Mouse (Mus musculus) MEL (cell line): Measurements from ENCODE around the gene Stn1. TPM values are rescaled to one million over a fixed set of nuclear protein-coding genes. Genes with fewer than 3 reads are reported as not detected.
A peak's percentile ranks its signal among the peaks of the same experiment; 100 is the strongest.

ENCODE experiments used
- DNase-seq: peaks from one replicate; pipeline ENCODE4 v3.0.0; 2011; ENCODE audit warnings: low read depth, low spot score
- H3K27ac ChIP-seq: 2 replicates; pipeline ENCODE4 v1.5.1; 2012; ENCODE audit warnings: low read depth, mild to moderate bottlenecking, control low read depth, low read length, moderate library complexity; ENCODE audit not compliant: control insufficient read depth
- H3K27me3 ChIP-seq, 2 experiments: fragments of 150-350 bp in 1 of 2; sonication (generic) in 1 of 2; 2 replicates each; pipeline ENCODE4 v1.6.1; 2012; ENCODE audit warnings: low read length in 2 of 2, mild to moderate bottlenecking in 2 of 2, improper control_type of control experiment in 1 of 2, moderate library complexity in 1 of 2; ENCODE audit not compliant: insufficient read depth in 2 of 2, control insufficient read depth in 1 of 2
- H3K36me3 ChIP-seq, 2 experiments: 2 replicates each; pipeline ENCODE4 v1.6.1; 2012 to 2014; ENCODE audit warnings: low read length in 2 of 2, improper control_type of control experiment in 1 of 2, inconsistent platforms in 1 of 2, mild to moderate bottlenecking in 1 of 2; ENCODE audit not compliant: insufficient read depth in 2 of 2, control insufficient read depth in 1 of 2
- H3K4me1 ChIP-seq, 2 experiments: fragments of 150-350 bp in 1 of 2; sonication (generic) in 1 of 2; 2 replicates each; pipeline ENCODE4 v1.6.1; 2012; ENCODE audit warnings: low read length in 2 of 2, improper control_type of control experiment in 1 of 2, mild to moderate bottlenecking in 1 of 2; ENCODE audit not compliant: insufficient read depth in 2 of 2, control insufficient read depth in 1 of 2
- H3K4me3 ChIP-seq, 2 experiments: fragments of 150-350 bp in 1 of 2; sonication (generic) in 1 of 2; 2 replicates each; pipeline ENCODE4 v1.5.1; 2012; ENCODE audit warnings: low read depth in 2 of 2, low read length in 2 of 2, mild to moderate bottlenecking in 2 of 2, moderate library complexity in 2 of 2, control low read depth in 1 of 2, improper control_type of control experiment in 1 of 2; ENCODE audit not compliant: control insufficient read depth in 1 of 2, insufficient read depth in 1 of 2
- H3K79me2 ChIP-seq: 2 replicates; pipeline ENCODE4 v1.6.1; 2012; ENCODE audit warnings: mild to moderate bottlenecking, low read length, moderate library complexity; ENCODE audit not compliant: control insufficient read depth, poor library complexity, insufficient read depth
- H3K9ac ChIP-seq: 2 replicates; pipeline ENCODE4 v1.6.1; 2012; ENCODE audit warnings: low read depth, mild to moderate bottlenecking, control low read depth, low read length, moderate library complexity; ENCODE audit not compliant: control insufficient read depth, poor library complexity, severe bottlenecking
- H3K9me3 ChIP-seq: fragments of 150-350 bp; sonication (generic); replicated peaks from 2 replicates; pipeline ENCODE4 v1.6.1; 2012; ENCODE audit warnings: mild to moderate bottlenecking, low read length, improper control_type of control experiment, moderate library complexity; ENCODE audit not compliant: insufficient read depth
- CTCF ChIP-seq, 3 experiments: IDR thresholded peaks in 2 of 3; conservative IDR thresholded peaks in 1 of 3; 2 replicates each; pipeline ENCODE4 v1.5.1; 2011 to 2012; ENCODE audit warnings: low read length in 3 of 3, low read depth in 2 of 3, mild to moderate bottlenecking in 2 of 3, improper control_type of control experiment in 1 of 3, inconsistent platforms in 1 of 3, mixed read lengths in 1 of 3, moderate library complexity in 1 of 3; ENCODE audit not compliant: control insufficient read depth in 1 of 3, insufficient read depth in 1 of 3, poor library complexity in 1 of 3, severe bottlenecking in 1 of 3
- E2F4 ChIP-seq: IDR thresholded peaks from 2 replicates; pipeline ENCODE4 v1.6.1; 2011; ENCODE audit warnings: low read depth, low read length, improper control_type of control experiment, borderline replicate concordance
- EP300 ChIP-seq, 2 experiments: IDR thresholded peaks; 2 replicates each; pipeline ENCODE4 v1.6.1; 2011; ENCODE audit warnings: improper control_type of control experiment in 2 of 2, low read length in 2 of 2, low read depth in 1 of 2, mild to moderate bottlenecking in 1 of 2
- ETS1 ChIP-seq: IDR thresholded peaks from 2 replicates; pipeline ENCODE4 v1.6.1; 2012; ENCODE audit warnings: low read depth, mild to moderate bottlenecking, inconsistent platforms, low read length, improper control_type of control experiment, moderate library complexity
- GATA1 ChIP-seq: IDR thresholded peaks from 2 replicates; pipeline ENCODE4 v1.6.1; 2011; ENCODE audit warnings: low read depth, low read length, improper control_type of control experiment
- JUND ChIP-seq: IDR thresholded peaks from 2 replicates; pipeline ENCODE4 v1.6.1; 2011; ENCODE audit warnings: low read depth, mild to moderate bottlenecking, improper control_type of control experiment, low read length
- MAFK ChIP-seq: IDR thresholded peaks from 2 replicates; pipeline ENCODE4 v1.6.1; 2011; ENCODE audit warnings: low read depth, mild to moderate bottlenecking, low read length, improper control_type of control experiment, borderline replicate concordance
- MAX ChIP-seq: IDR thresholded peaks from 2 replicates; pipeline ENCODE4 v1.6.1; 2011; ENCODE audit warnings: low read length, improper control_type of control experiment
- MAZ ChIP-seq: IDR thresholded peaks from 2 replicates; pipeline ENCODE4 v1.6.1; 2012; ENCODE audit warnings: low read depth, mild to moderate bottlenecking, inconsistent platforms, low read length, improper control_type of control experiment
- MEF2A ChIP-seq: IDR thresholded peaks from 2 replicates; pipeline ENCODE4 v1.6.1; 2014; ENCODE audit warnings: low read depth, mild to moderate bottlenecking, inconsistent platforms, low read length, improper control_type of control experiment; ENCODE audit not compliant: poor library complexity, insufficient replicate concordance, severe bottlenecking; ENCODE audit errors: extremely low read depth
- MYB ChIP-seq: IDR thresholded peaks from 2 replicates; pipeline ENCODE4 v1.6.1; 2011; ENCODE audit warnings: mild to moderate bottlenecking, low read depth, low read length, improper control_type of control experiment
- MYC ChIP-seq: IDR thresholded peaks from 2 replicates; pipeline ENCODE4 v1.6.1; 2011; ENCODE audit warnings: low read depth, mild to moderate bottlenecking, low read length, improper control_type of control experiment, moderate library complexity
- NELFE ChIP-seq: IDR thresholded peaks from 2 replicates; pipeline ENCODE4 v1.6.1; 2011; ENCODE audit warnings: low read depth, low read length, improper control_type of control experiment
- POLR2A ChIP-seq, 2 experiments: IDR thresholded peaks; 2 replicates each; pipeline ENCODE4 v1.6.1; 2011 to 2012; ENCODE audit warnings: low read length in 2 of 2, mild to moderate bottlenecking in 2 of 2, control low read depth in 1 of 2, improper control_type of control experiment in 1 of 2, low read depth in 1 of 2, moderate library complexity in 1 of 2; ENCODE audit not compliant: control insufficient read depth in 1 of 2, insufficient read depth in 1 of 2, poor library complexity in 1 of 2
- POLR2AphosphoS2 ChIP-seq: IDR thresholded peaks from 2 replicates; pipeline ENCODE4 v1.6.1; 2011; ENCODE audit warnings: low read length, improper control_type of control experiment
- RCOR1 ChIP-seq: IDR thresholded peaks from 2 replicates; pipeline ENCODE4 v1.6.1; 2012; ENCODE audit warnings: low read depth, mild to moderate bottlenecking, inconsistent platforms, low read length, improper control_type of control experiment
- SMC3 ChIP-seq: IDR thresholded peaks from 2 replicates; pipeline ENCODE4 v1.6.1; 2011; ENCODE audit warnings: low read depth, low read length, improper control_type of control experiment
- TAL1 ChIP-seq: IDR thresholded peaks from 2 replicates; pipeline ENCODE4 v1.6.1; 2012; ENCODE audit warnings: mild to moderate bottlenecking, inconsistent platforms, low read length, moderate library complexity, mixed read lengths
- TBP ChIP-seq: IDR thresholded peaks from 2 replicates; pipeline ENCODE4 v1.8.0; 2011; ENCODE audit warnings: low read depth, low read length, improper control_type of control experiment
- TCF12 ChIP-seq: IDR thresholded peaks from 2 replicates; pipeline ENCODE4 v1.6.1; 2014; ENCODE audit warnings: low read depth, mild to moderate bottlenecking, inconsistent platforms, low read length, improper control_type of control experiment, moderate library complexity
- USF1 ChIP-seq: IDR thresholded peaks from 2 replicates; pipeline ENCODE4 v1.6.1; 2014; ENCODE audit warnings: low read depth, mild to moderate bottlenecking, inconsistent platforms, low read length, improper control_type of control experiment, moderate library complexity
- ZMIZ1 ChIP-seq: IDR thresholded peaks from 2 replicates; pipeline ENCODE4 v1.6.1; 2012; ENCODE audit warnings: low read depth, mild to moderate bottlenecking, inconsistent platforms, low read length, improper control_type of control experiment, moderate library complexity
- ZNF384 ChIP-seq: IDR thresholded peaks from 2 replicates; pipeline ENCODE4 v1.6.1; 2012; ENCODE audit warnings: low read depth, mild to moderate bottlenecking, inconsistent platforms, low read length, improper control_type of control experiment
- polyA plus RNA-seq, 2 experiments: library from polyadenylated mRNA; stranded (reverse) in 1 of 2; unstranded in 1 of 2; fragments of >175 nt in 1 of 2; fragments of >200 nt in 1 of 2; gene quantifications; 2 replicates each; pipeline versions ENCODE4 v1.2.1 to v1.2.4; 2012; ENCODE audit warnings: low replicate concordance in 2 of 2, low read depth in 1 of 2; ENCODE audit not compliant: insufficient read length in 2 of 2, insufficient read depth in 1 of 2, missing spikeins in 1 of 2
- total RNA-seq: library from RNA; depleted of rRNA; stranded (reverse); fragments of 300-350 nt; gene quantifications from 2 replicates; pipeline ENCODE4 v1.2.3, GENCODE M21; 2012

Stn1 gene
- total and polyA plus RNA-seq, 3 experiments, result 9.7 to 13.6 TPM; not detected in 1

DNA sequence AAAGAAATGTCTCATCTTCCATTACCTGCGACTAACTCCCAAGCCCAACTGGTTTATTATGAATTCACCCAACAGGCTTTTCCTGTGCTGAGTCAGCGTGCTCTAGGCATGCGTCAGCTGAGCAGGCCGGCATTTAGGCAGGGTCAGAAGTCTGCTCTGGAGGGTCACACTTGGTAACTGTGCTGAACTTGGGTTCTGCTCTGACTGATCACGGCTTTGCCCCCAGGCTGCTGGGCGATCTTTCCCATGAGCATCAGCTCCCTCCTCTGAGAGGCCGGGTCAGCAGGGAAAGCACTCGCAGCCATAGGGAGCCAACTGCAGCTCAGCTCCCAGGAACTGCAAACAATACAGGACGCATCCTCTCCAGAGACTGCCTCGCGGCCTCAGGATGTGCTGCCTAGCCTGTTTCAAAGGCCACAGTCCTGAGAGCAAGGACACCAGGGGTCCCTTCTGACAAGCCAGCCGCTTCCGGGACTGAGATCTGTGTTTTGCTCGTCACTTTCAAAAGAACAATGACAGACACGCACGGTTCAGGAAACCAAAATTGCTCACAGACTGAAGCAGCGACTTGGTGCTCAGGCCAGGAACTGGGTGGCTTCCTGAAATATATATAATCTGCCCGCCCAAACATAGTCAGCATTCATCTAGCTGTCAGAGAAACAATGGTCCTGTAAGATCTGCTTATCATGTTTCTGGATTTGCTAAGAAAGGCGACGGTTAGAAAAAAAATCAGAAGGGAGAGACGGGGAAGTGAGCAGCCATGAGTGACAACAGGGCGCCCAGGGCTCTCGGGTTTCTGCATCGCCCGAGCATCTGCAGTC, 26.6 kb downstream of the Stn1 start (continued):
- peak; percentile 50 for TF ChIP-seq MAX
- TF ChIP-seq MEF2A, result no peak; the same call in 1 of the 2 replicates
- TF ChIP-seq MAZ, result 0 out of 2 replicates have a peak, but pooled peaks have one; percentile 8
- TF ChIP-seq, all 39 proteins: peak for 24

DNA sequence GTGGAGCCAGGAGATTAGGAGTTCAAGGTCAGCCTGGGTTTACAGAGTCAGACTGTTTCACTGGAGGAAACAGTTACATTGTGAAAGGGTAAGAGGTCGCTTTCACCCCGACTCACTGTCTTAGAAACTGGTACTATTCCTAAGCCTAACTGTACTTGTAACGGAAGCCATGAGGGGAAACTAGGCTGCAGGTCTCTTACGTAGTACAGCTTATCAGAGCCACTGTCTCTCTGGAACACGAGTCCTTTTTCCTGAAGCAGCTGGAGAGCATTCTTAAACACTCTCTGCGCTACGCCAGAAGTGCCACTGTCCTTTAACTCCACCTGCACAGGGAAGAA, 27.2 kb downstream of the Stn1 start:
- Histone ChIP-seq H3K79me2 (peaks cover 3% of the 10 kb centered on the region; the same call in 1 of the 2 replicates), H3K9ac (peak overlapping the region; percentile 78), H3K27ac (peak overlapping the region; percentile 97), H3K4me1 (peaks cover 18 to 30% of the 10 kb centered on the region in 2 experiments), H3K27me3 (no peaks in the 10 kb centered on the region), H3K9me3 (no peaks in the 10 kb centered on the region), H3K36me3 (peaks cover 0 to 23% of the 10 kb centered on the region in 2 experiments; a peak in 2 of 4 replicates), H3K4me3 (peak overlapping the region; percentile 54 to 60)
- DNase-seq, result peak; percentile 83
- TF ChIP-seq TBP (peak; percentile 60; the same call in 1 of the 2 replicates), CTCF (IDR thresholded peaks at IDR 0.05 in 2 of 3, conservative IDR thresholded peaks at IDR 0.05 in 1 of 3; ENCODE audit: control insufficient read depth in 1 of 3, insufficient read depth in 1 of 3, low read depth in 2 of 3, low read length in 3 of 3, poor library complexity in 1 of 3, severe bottlenecking in 1 of 3) (no peak), NELFE (peak; percentile 44; the same call in 1 of the 2 replicates), MYC (peak; percentile 72), ETS1 (no peak), MAX (peak; percentile 69; the same call in 1 of the 2 replicates), GATA1 (peak; percentile 70; the same call in 1 of the 2 replicates), EP300 (IDR thresholded peaks at IDR 0.05; ENCODE audit: low read depth in 1 of 2, low read length in 2 of 2) (peak; percentile 27 to 33; a peak in 1 of 4 replicates)

DNA sequence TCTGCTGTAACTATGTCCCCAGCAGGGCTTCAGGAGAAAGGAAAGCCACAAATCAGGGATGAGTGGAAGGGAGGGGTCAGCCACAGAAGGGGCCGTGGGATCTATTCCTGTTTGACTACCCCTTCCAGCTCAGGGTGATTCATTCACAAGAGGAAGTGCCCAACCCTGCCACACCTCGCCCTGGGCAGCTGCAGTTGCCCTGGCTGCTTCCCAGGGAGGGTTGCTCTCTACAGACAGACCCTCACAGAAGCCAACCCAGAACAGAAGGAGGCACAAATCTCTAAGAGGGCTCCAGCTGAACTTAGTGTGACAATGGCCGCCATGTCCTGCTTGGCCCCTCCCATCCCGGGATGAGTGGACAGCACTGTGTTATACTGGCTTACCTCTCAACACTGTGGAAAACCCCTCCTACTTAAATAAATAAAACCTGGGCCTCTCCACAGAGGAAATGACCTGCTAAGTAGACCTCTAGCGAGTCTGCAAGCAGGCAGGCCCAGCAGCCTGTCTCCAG, 28.5 kb downstream of the Stn1 start:
- Histone ChIP-seq H3K9me3 (no peaks in the 10 kb centered on the region), H3K4me1 (peaks cover 18 to 30% of the 10 kb centered on the region in 2 experiments), H3K27ac (peak overlapping the region; percentile 97), H3K27me3 (no peaks in the 10 kb centered on the region), H3K4me3 (peak overlapping the region; percentile 39 to 54), H3K36me3 (peaks cover 0 to 23% of the 10 kb centered on the region in 2 experiments; a peak in 2 of 4 replicates), H3K9ac (peak overlapping the region; percentile 70), H3K79me2 (peaks cover 3% of the 10 kb centered on the region; the same call in 1 of the 2 replicates)
- peak; percentile 89 for DNase-seq
- TF ChIP-seq MYB (no peak; the same call in 1 of the 2 replicates), CTCF (IDR thresholded peaks at IDR 0.05 in 2 of 3, conservative IDR thresholded peaks at IDR 0.05 in 1 of 3; ENCODE audit: control insufficient read depth in 1 of 3, insufficient read depth in 1 of 3, low read depth in 2 of 3, low read length in 3 of 3, poor library complexity in 1 of 3, severe bottlenecking in 1 of 3) (no peak), USF1 (no peak), ETS1 (peak; percentile 65; the same call in 1 of the 2 replicates), TCF12 (no peak; the same call in 1 of the 2 replicates), TAL1 (peak; percentile 18; the same call in 1 of the 2 replicates), POLR2AphosphoS2 (no peak), POLR2A (IDR thresholded peaks at IDR 0.05; ENCODE audit: control insufficient read depth in 1 of 2, insufficient read depth in 1 of 2, low read depth in 1 of 2, low read length in 2 of 2, poor library complexity in 1 of 2) (peak in 1 of 2 experiments; percentile 62; a peak in 1 of 4 replicates), ZMIZ1 (no peak; the same call in 1 of the 2 replicates), MAX (peak; percentile 23; the same call in 1 of the 2 replicates), RCOR1 (peak; percentile 58; the same call in 1 of the 2 replicates), MYC (peak; percentile 45; the same call in 1 of the 2 replicates), MAFK (0 out of 2 replicates have a peak, but pooled peaks have one; percentile 18), MAZ (peak; percentile 36; the same call in 1 of the 2 replicates), ZNF384 (no peak), NELFE (peak; percentile 30; the same call in 1 of the 2 replicates), JUND (peak; percentile 49; the same call in 1 of the 2 replicates), EP300 (IDR thresholded peaks at IDR 0.05; ENCODE audit: low read depth in 1 of 2, low read length in 2 of 2) (peak; percentile 63 to 69; a peak in 3 of 4 replicates), SMC3 (no peak), TBP (peak; percentile 68), E2F4 (no peak)
